Mouse (Mus musculus): ENCODE results near the gene Thegl. TPM values are rescaled to one million over a fixed set of nuclear protein-coding genes. Genes with fewer than 3 reads are reported as not detected.

The Thegl gene
- total and polyA plus RNA-seq, 3 experiments: not detected

DNA sequence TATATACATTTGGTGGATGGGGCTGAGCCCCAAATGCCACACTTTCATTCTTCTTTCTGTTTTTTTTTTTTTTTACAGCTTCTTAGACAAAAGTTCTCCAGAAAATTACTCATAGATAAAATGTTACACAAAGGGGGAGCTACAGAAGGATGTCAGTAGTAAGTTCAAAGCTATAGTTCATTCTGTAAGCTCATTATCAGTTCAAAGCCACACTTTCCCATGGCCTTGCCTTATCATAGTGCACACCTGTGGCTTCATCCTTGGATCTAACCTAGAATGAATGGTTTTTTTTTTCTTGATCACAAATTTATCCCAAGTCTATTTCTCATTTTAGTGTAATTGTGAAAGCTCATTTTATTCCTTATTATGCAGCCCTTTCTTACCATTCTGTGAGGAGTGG is 23.6 kb downstream of the Thegl start:
- TF ChIP-seq GATA1 (IDR thresholded peaks at IDR 0.05; ENCODE audit: low read depth, low read length) (peak; percentile 67), RCOR1 (IDR thresholded peaks at IDR 0.05; ENCODE audit: low read depth, low read length) (no peak), ELF1 (IDR thresholded peaks at IDR 0.05; ENCODE audit: low read depth, low read length) (no peak), SMC3 (IDR thresholded peaks at IDR 0.05; ENCODE audit: low read depth, low read length) (no peak), BHLHE40 (IDR thresholded peaks at IDR 0.05; ENCODE audit: borderline replicate concordance, low read depth, low read length) (no peak), CTCF (IDR thresholded peaks at IDR 0.05 in 2 of 3, conservative IDR thresholded peaks at IDR 0.05 in 1 of 3; ENCODE audit: control insufficient read depth in 1 of 3, insufficient read depth in 1 of 3, low read depth in 2 of 3, low read length in 3 of 3, poor library complexity in 1 of 3, severe bottlenecking in 1 of 3) (no peak), GABPA (IDR thresholded peaks at IDR 0.05; ENCODE audit: low read depth, low read length) (no peak), ZNF384 (IDR thresholded peaks at IDR 0.05; ENCODE audit: low read depth, low read length) (peak; percentile 80), MYB (IDR thresholded peaks at IDR 0.05; ENCODE audit: low read depth, low read length) (no peak), MAZ (IDR thresholded peaks at IDR 0.05; ENCODE audit: low read depth, low read length) (no peak), HCFC1 (IDR thresholded peaks at IDR 0.05; ENCODE audit: low read depth, low read length) (no peak), ZKSCAN1 (IDR thresholded peaks at IDR 0.05; ENCODE audit: low read depth, low read length) (no peak), TCF12 (IDR thresholded peaks at IDR 0.05; ENCODE audit: low read depth, low read length) (peak; percentile 73), TBP (IDR thresholded peaks at IDR 0.05; ENCODE audit: low read depth, low read length) (no peak), EP300 (IDR thresholded peaks at IDR 0.05; ENCODE audit: low read depth in 1 of 2, low read length in 2 of 2) (peak; percentile 35 to 61; a peak in 3 of 4 replicates), ETS1 (IDR thresholded peaks at IDR 0.05; ENCODE audit: low read depth, low read length) (0 out of 2 replicates have a peak, but pooled peaks have one; percentile 26), NRF1 (IDR thresholded peaks at IDR 0.05; ENCODE audit: insufficient read depth, low read depth, low read length, poor library complexity, severe bottlenecking) (no peak), ZMIZ1 (IDR thresholded peaks at IDR 0.05; ENCODE audit: low read depth, low read length) (no peak), TAL1 (IDR thresholded peaks at IDR 0.05; ENCODE audit: low read length) (peak; percentile 36; the same call in 1 of the 2 replicates), MAX (IDR thresholded peaks at IDR 0.05; ENCODE audit: low read length) (no peak), USF2 (IDR thresholded peaks at IDR 0.05; ENCODE audit: borderline replicate concordance in 1 of 2, insufficient read depth in 1 of 2, low read depth in 1 of 2, low read length in 2 of 2) (no peak), KAT2A (conservative IDR thresholded peaks at IDR 0.05; ENCODE audit: low read depth, low read length) (no peak)
- Histone ChIP-seq H3K4me1 (ENCODE audit: control insufficient read depth in 1 of 2, insufficient read depth in 2 of 2, low read length in 2 of 2) (peaks cover 5 to 10% of the 10 kb centered on the region in 2 experiments), H3K9me3 (replicated peaks; ENCODE audit: insufficient read depth, low read length) (no peaks in the 10 kb centered on the region), H3K27me3 (ENCODE audit: control insufficient read depth in 1 of 2, insufficient read depth in 2 of 2, low read length in 2 of 2) (no peaks in the 10 kb centered on the region; a peak in 1 of 4 replicates), H3K4me3 (ENCODE audit: control insufficient read depth in 1 of 2, insufficient read depth in 1 of 2, low read depth in 2 of 2, low read length in 2 of 2) (no peak overlapping the region), H3K36me3 (ENCODE audit: control insufficient read depth in 1 of 2, insufficient read depth in 2 of 2, low read length in 2 of 2) (peaks cover 0 to 7% of the 10 kb centered on the region in 2 experiments; a peak in 2 of 4 replicates), H3K9ac (ENCODE audit: control insufficient read depth, low read depth, low read length, poor library complexity, severe bottlenecking) (no peak overlapping the region), H3K79me2 (ENCODE audit: control insufficient read depth, insufficient read depth, low read length, poor library complexity) (no peaks in the 10 kb centered on the region), H3K27ac (ENCODE audit: control insufficient read depth, low read depth, low read length) (no peak overlapping the region)
- DNase-seq (ENCODE audit: low read depth, low spot score): peak; percentile 40

Measured in MEL (cell line).